23 mouse cellular contexts compared by ENCODE assay signal in genomic region chr8:108780766-108781165, GRCm38 (mm10).
DNase-seq lines count a peak whose midpoint lies in the region; ATAC-seq and TF ChIP-seq lines count a peak whose summit lies in the region.
"Had no signal": no experiment of that assay in that cellular context is flagged by ENCODE, and none has a peak within 500 bp of the region (broad histone marks: within the 10 kb centered on the region; RNA-seq: fewer than 3 reads in every experiment).

No protein-coding gene starts in this region.

- peaks cover 75% of the 10 kb centered on the region for H3K79me2 ChIP-seq in myocyte (ENCODE audit: control insufficient read depth, insufficient read depth)

- ATAC-seq in heart, postnatal 0 days (ENCODE audit: insufficient read depth, low read depth): no peak
- no peak for ATAC-seq in midbrain, embryonic 14.5 days (ENCODE audit: low FRiP score, low TSS enrichment)
- ATAC-seq: activated CD4-positive, CD25-positive, alpha-beta regulatory T cell, adult 4 months; CD4-positive, CD25-positive, alpha-beta regulatory T cell, adult 4 months; forebrain, embryonic 13.5 days; forebrain, embryonic 16.5 days; hindbrain, postnatal 0 days; inflammation-experienced regulatory T-cells, adult 6 months; intestine, embryonic 16.5 days had no signal

- WGBS in heart, postnatal 0 days: 81% methylated on average over 6 of the region's 6 CpGs
- WGBS in midbrain, embryonic 10.5 days: 90% methylated on average over 6 of the region's 6 CpGs
- 88% methylated on average over 6 of the region's 6 CpGs for WGBS in midbrain, embryonic 14.5 days

- 0 out of 2 replicates have a peak overlapping the region, but pooled peaks have one; percentile 21 for H3K4me2 ChIP-seq in heart, postnatal 0 days (ENCODE audit: low read depth, low read length)
- no peak overlapping the region for H3K4me2 ChIP-seq in midbrain, embryonic 14.5 days (ENCODE audit: low read length)
- peak overlapping the region; percentile 12 for H3K4me2 ChIP-seq in myocyte (ENCODE audit: low read depth)
- H3K4me2 ChIP-seq: forebrain, embryonic 13.5 days; heart, embryonic 11.5 days; hindbrain, embryonic 14.5 days had no signal

- H3ac ChIP-seq in myocyte (ENCODE audit: control insufficient read depth, insufficient read length): no peak overlapping the region

- H3K9ac ChIP-seq in heart, postnatal 0 days (replicated peaks; ENCODE audit: low read depth, low read length): no peak overlapping the region
- H3K9ac ChIP-seq in midbrain, embryonic 14.5 days (replicated peaks; ENCODE audit: low read length): no peak overlapping the region
- H3K9ac ChIP-seq: forebrain, embryonic 13.5 days; hindbrain, embryonic 14.5 days had no signal

- no peaks in the 10 kb centered on the region for H3K27me3 ChIP-seq in heart, postnatal 0 days (ENCODE audit: control insufficient read depth, insufficient read depth, low read length)
- no peaks in the 10 kb centered on the region for H3K27me3 ChIP-seq in midbrain, embryonic 10.5 days (ENCODE audit: low read depth, poor library complexity, severe bottlenecking)
- no peaks in the 10 kb centered on the region for H3K27me3 ChIP-seq in midbrain, embryonic 14.5 days (ENCODE audit: control insufficient read depth, insufficient read depth, low read length)
- H3K27me3 ChIP-seq in myocyte (ENCODE audit: control insufficient read depth, insufficient read depth, insufficient read length): no peaks in the 10 kb centered on the region

- no peak for TF ChIP-seq POLR2A in myocyte (IDR thresholded peaks at IDR 0.05; ENCODE audit: insufficient read length, low read depth)

- H3K27ac ChIP-seq in heart, postnatal 0 days (ENCODE audit: low read depth): no peak overlapping the region
- H3K27ac ChIP-seq in midbrain, embryonic 10.5 days (replicated peaks): 0 out of 2 replicates have a peak overlapping the region, but pooled peaks have one; percentile 6
- no peak overlapping the region for H3K27ac ChIP-seq in midbrain, embryonic 14.5 days (replicated peaks; ENCODE audit: low read depth, low read length)
- H3K27ac ChIP-seq: forebrain, embryonic 10.5 days; forebrain, embryonic 13.5 days; hindbrain, embryonic 14.5 days; hindbrain, postnatal 0 days had no signal

- H3K4me3 ChIP-seq in heart, postnatal 0 days (ENCODE audit: low read depth, low read length): no peak overlapping the region
- H3K4me3 ChIP-seq in midbrain, embryonic 10.5 days: no peak overlapping the region
- H3K4me3 ChIP-seq in midbrain, embryonic 14.5 days (replicated peaks; ENCODE audit: low read depth, low read length): no peak overlapping the region
- no peak overlapping the region for H3K4me3 ChIP-seq in myocyte
- H3K4me3 ChIP-seq: forebrain, embryonic 10.5 days; forebrain, embryonic 13.5 days had no signal

- no peak for TF ChIP-seq EP300 in heart, postnatal 0 days (IDR thresholded peaks at IDR 0.05; ENCODE audit: low read depth)

- no peak for TF ChIP-seq CTCF in heart, postnatal 0 days (IDR thresholded peaks at IDR 0.05; ENCODE audit: low read depth)

- H3K9me3 ChIP-seq in heart, postnatal 0 days (replicated peaks; ENCODE audit: control insufficient read depth, low read length): no peaks in the 10 kb centered on the region
- no peaks in the 10 kb centered on the region for H3K9me3 ChIP-seq in midbrain, embryonic 10.5 days (replicated peaks)
- no peaks in the 10 kb centered on the region for H3K9me3 ChIP-seq in midbrain, embryonic 14.5 days (ENCODE audit: control insufficient read depth, low read length)
- H3K9me3 ChIP-seq: forebrain, embryonic 10.5 days; forebrain, embryonic 13.5 days had no signal

- peaks cover 6% of the 10 kb centered on the region; the same call in 1 of the 2 replicates for H3K4me1 ChIP-seq in heart, postnatal 0 days (ENCODE audit: control insufficient read depth, insufficient read depth)
- peaks cover 52% of the 10 kb centered on the region for H3K4me1 ChIP-seq in midbrain, embryonic 10.5 days
- peaks cover 20% of the 10 kb centered on the region; the same call in 1 of the 2 replicates for H3K4me1 ChIP-seq in midbrain, embryonic 14.5 days (ENCODE audit: control insufficient read depth, insufficient read depth, low read length)

- DNase-seq in adrenal gland, adult 2 months: peak; percentile 70
- DNase-seq in adrenal gland, postnatal 25 days: no peak
- no peak for DNase-seq in heart, postnatal 0 days (ENCODE audit: low spot score)
- no peak for DNase-seq in heart, postnatal 25 days (ENCODE audit: low spot score)
- no peak for DNase-seq in midbrain, embryonic 10.5 days (ENCODE audit: low spot score)
- DNase-seq in midbrain, embryonic 14.5 days: no peak
- no peak for DNase-seq in ovary, adult 18-20 months (ENCODE audit: low spot score)
- DNase-seq: cerebellum, adult 11-12 months; cerebellum, adult 9-10 months; cerebellum, postnatal 14 days; gastrocnemius, postnatal 14 days; kidney, adult 18-20 months had no signal

- H3K36me3 ChIP-seq in heart, postnatal 0 days (replicated peaks; ENCODE audit: control insufficient read depth, insufficient read depth, low read length): no peaks in the 10 kb centered on the region
- H3K36me3 ChIP-seq in midbrain, embryonic 10.5 days: peaks cover 3% of the 10 kb centered on the region; the same call in 1 of the 2 replicates
- no peaks in the 10 kb centered on the region for H3K36me3 ChIP-seq in midbrain, embryonic 14.5 days (ENCODE audit: control insufficient read depth, insufficient read depth, low read length)
- H3K36me3 ChIP-seq in myocyte (ENCODE audit: control insufficient read depth, insufficient read depth): no peaks in the 10 kb centered on the region
- H3K36me3 ChIP-seq: forebrain, embryonic 10.5 days had no signal

- intact Hi-C loops in heart, postnatal 25 days (cut with DNase I): loop anchor here (5.0 kb wide), 1 partner anchor 78 kb away; no protein-coding TSS in a partner anchor

TF ChIP-seq in myocyte, 11 proteins besides CTCF, POLR2A, EP300 and RAD21:
- TF ChIP-seq TCF12 (IDR thresholded peaks at IDR 0.05; ENCODE audit: insufficient read depth, poor library complexity, severe bottlenecking): no peak
- no peak for TF ChIP-seq MYOG (IDR thresholded peaks at IDR 0.05; ENCODE audit: control insufficient read depth in 1 of 3, insufficient read depth in 1 of 3, insufficient read length in 2 of 3, low read depth in 2 of 3)
- TF ChIP-seq CEBPB (IDR thresholded peaks at IDR 0.05; ENCODE audit: insufficient read depth, poor library complexity, severe bottlenecking): no peak
